Comparison of ENCODE assay signal across 8 mouse cellular contexts in the genomic region with DNA sequence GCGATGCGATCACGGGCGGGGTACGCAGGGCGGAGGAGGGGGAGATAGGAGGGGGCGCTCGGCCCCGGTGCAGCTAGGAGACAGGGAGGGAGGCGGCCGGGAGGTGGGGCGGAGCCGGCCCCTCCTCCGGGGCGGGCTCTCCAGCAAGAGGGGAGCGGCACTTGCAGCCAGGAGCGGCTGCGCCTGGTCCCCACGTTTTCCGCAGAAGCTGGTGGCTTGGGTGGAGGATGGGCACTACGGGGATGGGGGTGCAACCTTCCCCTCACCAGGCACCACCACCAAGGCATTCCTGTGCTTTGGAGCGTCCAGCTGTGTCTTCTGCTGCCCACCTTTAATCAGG. TPM values are rescaled to one million over a fixed set of nuclear protein-coding genes. Genes with fewer than 3 reads are reported as not detected.
DNase-seq lines count a peak whose midpoint lies in the region; ATAC-seq and TF ChIP-seq lines count a peak whose summit lies in the region.

Gene Fbxo41, minus strand, starts transcription at position 84 of the 340 bp plus-strand sequence.

- 6% methylated on average over 21 of the region's 22 CpGs for WGBS in thymus, adult 2 months
- 0% methylated on average over 13 of the region's 22 CpGs for WGBS in midbrain, embryonic 12.5 days

- H3K4me1 ChIP-seq in thymus, adult 2 months (replicated peaks; ENCODE audit: control insufficient read depth, insufficient read depth, low read length) = no peaks in the 10 kb centered on the region
- H3K4me1 ChIP-seq in midbrain, embryonic 12.5 days = peaks cover 21% of the 10 kb centered on the region

- H3K27me3 ChIP-seq in thymus, adult 2 months (ENCODE audit: control insufficient read depth, insufficient read depth, low read length) = peaks cover 13% of the 10 kb centered on the region; the same call in 1 of the 2 replicates
- peaks cover 23% of the 10 kb centered on the region for H3K27me3 ChIP-seq in midbrain, embryonic 12.5 days

- H3K9ac ChIP-seq in midbrain, embryonic 12.5 days (replicated peaks) = peak within 1 kb of the TSS; percentile 80

- H3K9me3 ChIP-seq in midbrain, embryonic 12.5 days = no peaks in the 10 kb centered on the region

- no peak for TF ChIP-seq POLR2A in thymus, adult 2 months (IDR thresholded peaks at IDR 0.05; ENCODE audit: control insufficient read depth, extremely low read depth, insufficient read depth, low read length, poor library complexity)

- no peak within 1 kb of the TSS; the same call in 1 of the 2 replicates for H3K27ac ChIP-seq in thymus, adult 2 months (ENCODE audit: control insufficient read depth, insufficient read depth, low read length)
- H3K27ac ChIP-seq in midbrain, embryonic 12.5 days (replicated peaks) = peak within 1 kb of the TSS; percentile 71

- peak; percentile 90 for ATAC-seq in midbrain, embryonic 12.5 days (ENCODE audit: low FRiP score, low read depth)

- no peak for TF ChIP-seq CTCF in thymus, adult 2 months (IDR thresholded peaks at IDR 0.05; ENCODE audit: borderline replicate concordance, control insufficient read depth, extremely low read depth, insufficient read depth, low read length, poor library complexity)

- H3K36me3 ChIP-seq in thymus, adult 2 months (ENCODE audit: control insufficient read depth, insufficient read depth, low read length) = no peaks in the 10 kb centered on the region
- H3K36me3 ChIP-seq in midbrain, embryonic 12.5 days = no peaks in the 10 kb centered on the region

- H3K4me3 ChIP-seq in thymus, adult 2 months (ENCODE audit: control insufficient read depth, insufficient read depth, low read length) = peak within 1 kb of the TSS; percentile 15; the same call in 1 of the 2 replicates
- peak within 1 kb of the TSS; percentile 68 for H3K4me3 ChIP-seq in midbrain, embryonic 12.5 days

- DNase-seq in thymus, adult 2 months = no peak
- no peak for DNase-seq in thymus, postnatal 10 days (ENCODE audit: low spot score in 2 of 2)
- DNase-seq in cerebellum, postnatal 10 days = peak; percentile 84 to 87
- DNase-seq in frontal cortex, postnatal 10 days (ENCODE audit: low spot score in 2 of 2) = peak; percentile 73 to 78
- DNase-seq in layer of hippocampus, postnatal 36 days = peak; percentile 77
- DNase-seq in testis, postnatal 10 days (ENCODE audit: low spot score) = peak; percentile 53
- DNase-seq in thymus, adult 18-20 months = no peak

- H3K4me2 ChIP-seq in midbrain, embryonic 12.5 days (replicated peaks) = peak within 1 kb of the TSS; percentile 80

RNA-seq across cellular contexts. Expression of gene Fbxo41, which starts in this region (rescaled TPM):
- polyA plus RNA-seq in thymus, adult 2 months (2012; rRNA removed) = 0.03 and 0.04 TPM in 2 replicates
- total RNA-seq in layer of hippocampus, postnatal 36 days (2021) = 10 to 100 TPM; 91.2 to 96.6 TPM
- 2.4 and 3.1 TPM in 2 replicates for polyA plus RNA-seq in midbrain, embryonic 12.5 days (2016; fragmentation: Nextera tagmentation; extraction: Ambion mirVana)

Comparison
In these comparisons a context has a peak if more than half of its experiments do, and no peak if none do; other contexts are left out.
1. DNase-seq: peak in cerebellum, postnatal 10 days (2 of 2), frontal cortex, postnatal 10 days (2 of 2), layer of hippocampus, postnatal 36 days (2 of 2) and testis, postnatal 10 days (single experiment); none in thymus, adult 2 months (single experiment), thymus, postnatal 10 days (0 of 2) and thymus, adult 18-20 months (0 of 2).